Mouse (Mus musculus): ENCODE measurements around the gene Amd1.

Gene Amd1

GRCm38 (mm10) chr10:40302140-40302985 is at the start of gene Amd1:
TSS of gene Amd1 (minus strand) at chr10:40302186.
- peak; percentile 99 for DNase-seq (ENCODE audit: low read depth, low spot score)
- no peaks in the 10 kb centered on the region for H3K27me3 ChIP-seq (ENCODE audit: control insufficient read depth, insufficient read depth, low read length, poor library complexity, severe bottlenecking)
- H3K36me3 ChIP-seq (ENCODE audit: control insufficient read depth, insufficient read depth, low read length, poor library complexity, severe bottlenecking) = no peaks in the 10 kb centered on the region

GRCm38 (mm10) chr10:40351156-40351555 is 49.2 kb upstream of the Amd1 start:
- Histone ChIP-seq H3K36me3 (ENCODE audit: control insufficient read depth, insufficient read depth, low read length, poor library complexity, severe bottlenecking) (no peaks in the 10 kb centered on the region), H3K27me3 (ENCODE audit: control insufficient read depth, insufficient read depth, low read length, poor library complexity, severe bottlenecking) (no peaks in the 10 kb centered on the region)
- DNase-seq (ENCODE audit: low read depth, low spot score) = no peak

GRCm38 (mm10) chr10:40350245-40350932 is 48.4 kb upstream of the Amd1 start:
- no peak for DNase-seq (ENCODE audit: low read depth, low spot score)
- H3K36me3 ChIP-seq (ENCODE audit: control insufficient read depth, insufficient read depth, low read length, poor library complexity, severe bottlenecking) = no peaks in the 10 kb centered on the region
- no peaks in the 10 kb centered on the region for H3K27me3 ChIP-seq (ENCODE audit: control insufficient read depth, insufficient read depth, low read length, poor library complexity, severe bottlenecking)

GRCm38 (mm10) chr10:40349631-40350177 is 47.7 kb upstream of the Amd1 start:
- Histone ChIP-seq H3K36me3 (ENCODE audit: control insufficient read depth, insufficient read depth, low read length, poor library complexity, severe bottlenecking) (no peaks in the 10 kb centered on the region), H3K27me3 (ENCODE audit: control insufficient read depth, insufficient read depth, low read length, poor library complexity, severe bottlenecking) (no peaks in the 10 kb centered on the region)
- DNase-seq (ENCODE audit: low read depth, low spot score) = peak; percentile 81

GRCm38 (mm10) chr10:40348566-40349536 is 46.9 kb upstream of the Amd1 start:
- peak; percentile 99 for DNase-seq (ENCODE audit: low read depth, low spot score)
- Histone ChIP-seq H3K36me3 (ENCODE audit: control insufficient read depth, insufficient read depth, low read length, poor library complexity, severe bottlenecking) (no peaks in the 10 kb centered on the region), H3K27me3 (ENCODE audit: control insufficient read depth, insufficient read depth, low read length, poor library complexity, severe bottlenecking) (no peaks in the 10 kb centered on the region)

- DNase-seq (ENCODE audit: low read depth, low spot score) = peak; percentile 47
- H3K27me3 ChIP-seq (ENCODE audit: control insufficient read depth, insufficient read depth, low read length, poor library complexity, severe bottlenecking) = no peaks in the 10 kb centered on the region
- H3K36me3 ChIP-seq (ENCODE audit: control insufficient read depth, insufficient read depth, low read length, poor library complexity, severe bottlenecking) = no peaks in the 10 kb centered on the region
These were observed 45.5 kb upstream of the Amd1 start for GRCm38 (mm10) chr10:40347461-40347954.

- Histone ChIP-seq H3K36me3 (ENCODE audit: control insufficient read depth, insufficient read depth, low read length, poor library complexity, severe bottlenecking) (no peaks in the 10 kb centered on the region), H3K27me3 (ENCODE audit: control insufficient read depth, insufficient read depth, low read length, poor library complexity, severe bottlenecking) (no peaks in the 10 kb centered on the region)
- no peak for DNase-seq (ENCODE audit: low read depth, low spot score)
These were observed 44.9 kb upstream of the Amd1 start for GRCm38 (mm10) chr10:40346776-40347403.

- Histone ChIP-seq H3K36me3 (ENCODE audit: control insufficient read depth, insufficient read depth, low read length, poor library complexity, severe bottlenecking) (no peaks in the 10 kb centered on the region), H3K27me3 (ENCODE audit: control insufficient read depth, insufficient read depth, low read length, poor library complexity, severe bottlenecking) (no peaks in the 10 kb centered on the region)
- no peak for DNase-seq (ENCODE audit: low read depth, low spot score)
These were observed 40.0 kb upstream of the Amd1 start for GRCm38 (mm10) chr10:40342036-40342435.

- DNase-seq (ENCODE audit: low read depth, low spot score) = no peak
- no peaks in the 10 kb centered on the region for H3K27me3 ChIP-seq (ENCODE audit: control insufficient read depth, insufficient read depth, low read length, poor library complexity, severe bottlenecking)
- H3K36me3 ChIP-seq (ENCODE audit: control insufficient read depth, insufficient read depth, low read length, poor library complexity, severe bottlenecking) = no peaks in the 10 kb centered on the region
These were observed 37.5 kb upstream of the Amd1 start, which contains the start of gene Cdk19 for GRCm38 (mm10) chr10:40339351-40339964. TSS of gene Cdk19 (plus strand) at chr10:40339564.

GRCm38 (mm10) chr10:40332864-40333263 is 30.9 kb upstream of the Amd1 start:
- no peak for DNase-seq (ENCODE audit: low read depth, low spot score)
- no peaks in the 10 kb centered on the region for H3K36me3 ChIP-seq (ENCODE audit: control insufficient read depth, insufficient read depth, low read length, poor library complexity, severe bottlenecking)
- no peaks in the 10 kb centered on the region for H3K27me3 ChIP-seq (ENCODE audit: control insufficient read depth, insufficient read depth, low read length, poor library complexity, severe bottlenecking)

- Histone ChIP-seq H3K36me3 (ENCODE audit: control insufficient read depth, insufficient read depth, low read length, poor library complexity, severe bottlenecking) (no peaks in the 10 kb centered on the region), H3K27me3 (ENCODE audit: control insufficient read depth, insufficient read depth, low read length, poor library complexity, severe bottlenecking) (no peaks in the 10 kb centered on the region; the same call in 1 of the 2 replicates)
- no peak for DNase-seq (ENCODE audit: low read depth, low spot score)
These were observed 28.3 kb upstream of the Amd1 start for GRCm38 (mm10) chr10:40330262-40330661.

GRCm38 (mm10) chr10:40328004-40328551 is 26.1 kb upstream of the Amd1 start:
- no peak for DNase-seq (ENCODE audit: low read depth, low spot score)
- Histone ChIP-seq H3K27me3 (ENCODE audit: control insufficient read depth, insufficient read depth, low read length, poor library complexity, severe bottlenecking) (no peaks in the 10 kb centered on the region; the same call in 1 of the 2 replicates), H3K36me3 (ENCODE audit: control insufficient read depth, insufficient read depth, low read length, poor library complexity, severe bottlenecking) (no peaks in the 10 kb centered on the region)

GRCm38 (mm10) chr10:40320306-40320705 is 18.3 kb upstream of the Amd1 start:
- no peak for DNase-seq (ENCODE audit: low read depth, low spot score)
- Histone ChIP-seq H3K27me3 (ENCODE audit: control insufficient read depth, insufficient read depth, low read length, poor library complexity, severe bottlenecking) (no peaks in the 10 kb centered on the region), H3K36me3 (ENCODE audit: control insufficient read depth, insufficient read depth, low read length, poor library complexity, severe bottlenecking) (no peaks in the 10 kb centered on the region)
